ENCODE assay signal across 30 mouse cellular contexts in genomic region chr4:131166574-131167270, GRCm38 (mm10).
DNase-seq lines count a peak whose midpoint lies in the region; ATAC-seq and TF ChIP-seq lines count a peak whose summit lies in the region.
"Had no signal": no experiment of that assay in that cellular context is flagged by ENCODE, and none has a peak within 500 bp of the region (broad histone marks: within the 10 kb centered on the region; RNA-seq: fewer than 3 reads in every experiment).

No protein-coding gene starts in this region.

- no peak for ATAC-seq in forebrain, postnatal 0 days
- ATAC-seq: forebrain, embryonic 13.5 days; hindbrain, embryonic 16.5 days; lung, postnatal 0 days had no signal

- H3K4me3 ChIP-seq in forebrain, embryonic 10.5 days = no peak overlapping the region
- no peak overlapping the region for H3K4me3 ChIP-seq in forebrain, postnatal 0 days (ENCODE audit: low read depth, low read length)
- no peak overlapping the region for H3K4me3 ChIP-seq in cerebellum, adult 2 months (replicated peaks; ENCODE audit: insufficient read depth, low read depth, low read length)
- H3K4me3 ChIP-seq: erythroblast, embryonic 14.5 days; forebrain, embryonic 13.5 days; gastrocnemius, adult 2 months; heart, adult 2 months; heart, embryonic 13.5 days; kidney, embryonic 15.5 days; left cerebral cortex, adult 2 months; limb, embryonic 13.5 days; liver, embryonic 13.5 days; megakaryocyte, embryonic 14.5 days had no signal

- H3K4me1 ChIP-seq in forebrain, embryonic 10.5 days = peaks cover 30% of the 10 kb centered on the region
- H3K4me1 ChIP-seq in forebrain, postnatal 0 days (ENCODE audit: insufficient read depth) = peaks cover 10% of the 10 kb centered on the region; the same call in 1 of the 2 replicates
- H3K4me1 ChIP-seq in cerebellum, adult 2 months (ENCODE audit: control insufficient read depth, insufficient read depth, low read length) = peaks cover 9% of the 10 kb centered on the region; the same call in 1 of the 2 replicates
- H3K4me1 ChIP-seq: kidney, embryonic 15.5 days; liver, embryonic 13.5 days; megakaryocyte, embryonic 14.5 days had no signal

- intact Hi-C loops in heart, postnatal 36 days (cut with DNase I) = no loop called here

- no peak for TF ChIP-seq CTCF in forebrain, postnatal 0 days (IDR thresholded peaks at IDR 0.05; ENCODE audit: low read depth)
- TF ChIP-seq CTCF in cerebellum, adult 2 months (IDR thresholded peaks at IDR 0.05; ENCODE audit: borderline replicate concordance, insufficient read depth, low read depth, low read length) = no peak

- H3K27ac ChIP-seq in forebrain, embryonic 10.5 days = peak overlapping the region; percentile 25; the same call in 1 of the 2 replicates
- H3K27ac ChIP-seq in forebrain, postnatal 0 days (ENCODE audit: low read depth, low read length) = no peak overlapping the region
- H3K27ac ChIP-seq in cerebellum, adult 2 months (ENCODE audit: insufficient read depth, low read length) = no peak overlapping the region
- H3K27ac ChIP-seq: forebrain, embryonic 13.5 days; gastrocnemius, adult 2 months; heart, adult 2 months; heart, embryonic 13.5 days; kidney, embryonic 15.5 days; left cerebral cortex, adult 2 months; limb, embryonic 13.5 days; liver, embryonic 13.5 days had no signal

- H3K27me3 ChIP-seq in forebrain, embryonic 10.5 days (ENCODE audit: poor library complexity, severe bottlenecking) = 0 out of 2 replicates have a peak, but pooled peaks cover 5% of the 10 kb centered on the region
- H3K27me3 ChIP-seq in forebrain, postnatal 0 days (ENCODE audit: insufficient read depth, low read length) = no peaks in the 10 kb centered on the region
- H3K27me3 ChIP-seq in cerebellum, adult 2 months (ENCODE audit: control insufficient read depth, insufficient read depth, low read length) = no peaks in the 10 kb centered on the region
- H3K27me3 ChIP-seq: heart, embryonic 13.5 days; kidney, embryonic 15.5 days; limb, embryonic 13.5 days; liver, embryonic 13.5 days had no signal

- H3K9me3 ChIP-seq in forebrain, embryonic 10.5 days = no peaks in the 10 kb centered on the region
- no peaks in the 10 kb centered on the region for H3K9me3 ChIP-seq in forebrain, postnatal 0 days (ENCODE audit: low read length)
- H3K9me3 ChIP-seq: forebrain, embryonic 13.5 days; heart, embryonic 13.5 days; kidney, embryonic 15.5 days; limb, embryonic 13.5 days; liver, embryonic 13.5 days had no signal

- no peaks in the 10 kb centered on the region for H3K36me3 ChIP-seq in forebrain, embryonic 10.5 days (replicated peaks)
- H3K36me3 ChIP-seq in forebrain, postnatal 0 days (ENCODE audit: insufficient read depth) = no peaks in the 10 kb centered on the region
- H3K36me3 ChIP-seq: heart, embryonic 13.5 days; kidney, embryonic 15.5 days; limb, embryonic 13.5 days; liver, embryonic 13.5 days had no signal

- no peak overlapping the region for H3K4me2 ChIP-seq in forebrain, postnatal 0 days (ENCODE audit: low read depth)
- H3K4me2 ChIP-seq: forebrain, embryonic 13.5 days; heart, embryonic 13.5 days; kidney, embryonic 15.5 days; limb, embryonic 13.5 days; liver, embryonic 13.5 days had no signal

- H3K9ac ChIP-seq in forebrain, postnatal 0 days = no peak overlapping the region
- H3K9ac ChIP-seq: forebrain, embryonic 13.5 days; heart, embryonic 13.5 days; kidney, embryonic 15.5 days; limb, embryonic 13.5 days; liver, embryonic 13.5 days had no signal

- WGBS in forebrain, embryonic 10.5 days = 83% methylated on average over 9 of the region's 9 CpGs
- 82% methylated on average over 9 of the region's 9 CpGs for WGBS in forebrain, postnatal 0 days
- 63% methylated on average over 9 of the region's 9 CpGs for WGBS in cerebellum, adult 2 months

- no peak for TF ChIP-seq POLR2A in cerebellum, adult 2 months (IDR thresholded peaks at IDR 0.05; ENCODE audit: borderline replicate concordance, insufficient read depth, low read length)

- no peak for DNase-seq in forebrain, embryonic 10.5 days (ENCODE audit: extremely low spot score, low spot score)
- DNase-seq in forebrain, postnatal 0 days = no peak
- DNase-seq in retina, postnatal 1 day = peak; percentile 72
- DNase-seq in retina, embryonic 14.5 days (ENCODE audit: low spot score) = no peak
- peak; percentile 67 to 85 for DNase-seq in cerebellum, adult 2 months
- DNase-seq in cerebellum, postnatal 25 days = peak; percentile 64 to 72
- DNase-seq in liver = no peak
- DNase-seq in heart, postnatal 36 days = no peak
- DNase-seq: adrenal gland, postnatal 10 days; B cell, adult 2 months; gastrocnemius, adult 2 months; heart, adult 2 months; heart, postnatal 10 days; kidney, adult 18-20 months; kidney, postnatal 25 days; liver, embryonic 13.5 days; lung, adult 18-20 months; lung, postnatal 4 days; midbrain, embryonic 14.5 days; spleen, adult 18-20 months; thymus, postnatal 4 days had no signal

Comparison
In these comparisons a context has a peak if more than half of its experiments do, and no peak if none do; other contexts are left out.
1. DNase-seq: peak in retina, postnatal 1 day (single experiment), cerebellum, adult 2 months (2 of 2) and cerebellum, postnatal 25 days (2 of 2); none in forebrain, embryonic 10.5 days (single experiment), forebrain, postnatal 0 days (single experiment), retina, embryonic 14.5 days (single experiment), liver (single experiment) and heart, postnatal 36 days (0 of 2).